Mouse (Mus musculus): Measurements from ENCODE around the gene Cep95. TPM values are rescaled to one million over a fixed set of nuclear protein-coding genes. Genes with fewer than 3 reads are reported as not detected.
"Not testable (repeated sequence)": the region's sequence is repeated elsewhere in the genome, so short reads cannot be mapped to it uniquely, and the experiment has no call there.

Cep95 gene
- total RNA-seq, 2 experiments from 2014 or later = 3.1 to 3.9 TPM

DNA sequence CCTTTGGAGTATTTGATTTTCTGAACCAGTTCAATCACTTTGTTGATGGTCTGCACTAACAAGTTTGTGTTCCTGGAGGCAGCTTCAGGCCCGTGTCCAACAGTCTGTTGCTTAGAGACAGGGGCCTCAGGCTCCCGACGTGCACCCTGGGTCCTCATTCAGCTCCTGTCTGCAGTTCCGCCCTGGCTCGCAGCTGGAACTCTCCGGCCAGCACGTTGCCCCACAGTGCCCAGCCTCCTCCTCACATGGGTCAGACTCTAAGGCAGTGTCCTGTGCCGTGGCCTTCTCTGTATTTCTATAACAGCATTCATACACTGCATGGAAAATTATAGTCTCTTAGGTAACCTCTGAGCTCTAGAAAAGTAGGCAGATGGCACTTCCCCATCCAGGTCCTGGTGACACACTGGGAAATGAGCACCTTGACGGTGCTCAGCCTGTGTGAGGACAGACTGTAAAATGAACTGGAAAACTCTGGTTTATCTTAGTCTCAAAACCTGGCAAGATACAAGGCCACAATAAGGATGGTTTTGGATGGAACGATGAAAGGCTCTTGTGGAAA is 13.1 kb downstream of the Cep95 start:
- intact Hi-C loops (cut with DNase I) = no loop called here
- DNase-seq = no peak

DNA sequence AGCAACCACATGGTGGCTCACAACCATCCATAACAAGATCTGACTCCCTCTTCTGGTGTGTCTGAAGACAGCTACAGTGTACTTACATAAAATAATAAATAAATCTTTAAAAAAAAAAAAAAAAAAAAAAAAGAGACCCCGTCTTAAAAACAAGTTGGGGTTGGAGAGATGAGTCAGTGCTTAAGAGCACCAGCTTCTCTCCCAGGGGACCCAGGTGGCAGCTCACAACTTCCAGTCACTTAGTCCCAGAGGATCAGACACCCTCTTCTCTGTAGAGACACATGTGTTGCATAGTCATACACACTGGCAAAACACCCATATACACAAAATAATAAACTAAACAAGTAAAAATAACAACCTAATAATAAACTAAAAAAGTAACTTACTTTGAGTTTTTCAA is 18.4 kb downstream of the Cep95 start:
- DNase-seq; intact Hi-C loops (cut with DNase I): not testable (repeated sequence)

DNA sequence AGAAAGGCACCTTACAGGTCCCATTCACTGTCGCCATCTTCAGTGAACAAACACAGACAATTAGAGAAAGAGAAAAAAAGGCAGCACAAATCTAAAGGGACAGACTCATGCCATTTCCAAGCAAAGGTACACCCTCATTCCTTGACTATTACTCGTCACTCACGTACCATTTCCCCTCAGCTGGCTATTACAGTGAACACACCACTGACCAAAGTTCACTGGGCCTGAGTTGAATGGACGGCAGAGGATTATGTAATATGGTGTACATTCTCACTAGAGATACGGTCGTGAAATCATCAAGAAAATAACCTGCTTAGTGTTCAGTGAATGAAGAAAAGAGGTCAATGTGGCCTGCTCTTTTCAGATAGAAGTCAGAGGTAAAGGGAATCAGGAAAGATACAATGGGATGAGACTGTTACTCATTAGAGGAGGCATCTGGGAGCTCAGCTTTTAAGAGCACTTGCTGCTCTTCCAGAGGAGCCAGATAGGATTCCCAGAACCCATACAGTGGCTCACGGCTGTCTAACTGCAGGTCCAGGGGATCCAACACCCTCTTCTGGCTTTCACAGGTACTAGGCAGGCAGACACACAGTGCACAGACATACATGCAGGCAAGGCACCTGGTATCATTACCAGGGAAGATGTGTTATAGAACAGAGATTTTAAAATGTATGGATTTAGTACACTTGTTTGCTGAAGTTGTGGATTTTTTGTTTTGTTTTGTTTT is 23.5 kb downstream of the Cep95 start:
- intact Hi-C loops (cut with DNase I) = no loop called here
- no peak for DNase-seq

DNA sequence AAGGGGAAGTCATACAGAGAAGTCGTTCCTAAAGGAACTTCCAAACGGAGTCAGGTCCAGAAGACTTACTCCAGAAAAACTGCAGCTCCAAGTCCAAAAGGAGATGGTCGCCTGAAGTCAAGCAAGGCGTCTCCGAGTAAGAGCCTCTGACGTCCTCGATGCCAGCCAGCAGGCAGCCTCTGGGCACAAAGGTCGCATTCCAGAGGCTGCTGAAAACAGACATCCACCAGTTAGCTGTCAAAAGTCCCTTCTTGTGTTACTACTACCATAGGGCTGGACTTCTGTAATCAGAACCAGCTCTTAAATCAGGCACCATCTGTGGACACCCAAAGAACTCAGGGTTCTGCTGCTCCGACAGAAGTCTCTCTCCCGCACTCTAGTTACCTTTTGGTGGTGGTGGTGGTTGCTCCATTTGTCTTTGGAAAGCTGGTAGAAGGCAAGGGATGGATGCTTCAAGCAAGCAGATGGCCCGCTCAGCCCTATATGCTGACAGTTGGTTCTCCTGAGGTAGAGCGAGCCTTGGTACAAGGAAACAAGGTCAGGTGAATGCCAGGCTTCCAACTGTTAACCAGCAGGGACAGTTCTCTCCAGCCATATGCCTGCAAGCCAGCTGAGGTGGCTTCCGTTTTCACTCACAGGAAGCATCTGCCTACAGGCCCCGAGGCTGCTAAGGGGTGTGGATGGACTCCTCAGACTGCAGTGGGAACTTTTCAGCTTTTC is 25.7 kb downstream of the Cep95 start:
- intact Hi-C loops (cut with DNase I) = no loop called here

DNA sequence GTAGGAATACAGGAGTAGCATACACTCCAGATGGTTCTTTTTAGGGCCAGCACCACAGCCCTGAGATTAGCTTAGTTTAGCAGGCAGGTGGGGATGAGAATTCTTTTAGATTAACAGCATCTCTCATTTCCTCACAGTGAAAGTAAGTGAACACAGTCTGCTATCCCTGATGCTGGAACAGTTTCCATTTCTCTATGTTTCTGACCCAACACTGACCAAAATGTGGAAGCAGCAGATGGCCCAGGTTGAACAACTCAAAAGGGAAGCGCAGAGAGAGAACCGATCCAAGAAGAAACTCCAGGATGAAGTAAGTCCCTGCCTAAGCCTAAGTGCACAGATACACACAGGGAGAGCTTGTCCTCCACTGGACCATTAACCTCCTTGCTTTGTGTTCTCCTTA is 26.3 kb downstream of the Cep95 start:
- DNase-seq = no peak
- intact Hi-C loops (cut with DNase I) = no loop called here

More for the DNA sequence above, 25.7 kb downstream of the Cep95 start:
- no peak for DNase-seq

DNA sequence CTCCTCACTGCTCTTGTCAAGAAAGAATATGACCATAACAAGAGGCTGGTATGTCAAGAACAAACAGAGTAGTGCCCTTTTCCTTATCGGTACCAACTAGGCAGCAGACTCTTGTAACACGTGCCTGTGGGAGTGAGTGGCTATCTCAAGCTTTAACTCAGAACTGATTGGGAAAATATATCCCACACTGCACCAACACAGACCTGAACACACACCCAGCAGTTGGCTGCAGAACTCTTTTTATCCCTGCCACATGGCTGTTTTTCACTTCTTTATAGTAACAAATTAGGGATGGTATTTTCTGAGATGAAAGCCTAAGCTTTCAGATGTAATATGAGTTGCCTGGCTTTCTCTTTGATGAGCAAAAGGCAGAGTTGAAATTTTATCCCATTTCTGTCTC is 26.7 kb downstream of the Cep95 start:
- intact Hi-C loops (cut with DNase I) = no loop called here
- DNase-seq = no peak

DNA sequence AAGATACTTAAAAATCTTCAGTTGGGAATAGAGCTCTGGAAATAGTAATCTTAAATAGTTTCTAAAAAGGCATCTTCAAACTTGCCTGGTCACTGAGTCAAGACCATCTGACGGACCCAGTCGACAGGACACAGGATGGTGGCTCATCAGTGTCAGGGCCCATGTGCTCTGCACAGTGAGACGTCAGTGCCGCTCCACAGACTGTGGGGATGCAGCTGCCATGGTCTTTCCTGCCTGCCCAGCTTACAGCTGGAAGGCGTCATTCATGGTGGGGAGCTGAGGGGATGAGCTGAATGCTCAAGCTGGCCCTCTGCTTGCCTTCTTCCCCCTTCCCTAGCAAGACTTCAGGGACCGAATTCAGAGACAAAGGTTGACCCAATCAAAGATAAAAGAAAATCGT is 27.3 kb downstream of the Cep95 start:
- intact Hi-C loops (cut with DNase I) = no loop called here
- DNase-seq = no peak

DNA sequence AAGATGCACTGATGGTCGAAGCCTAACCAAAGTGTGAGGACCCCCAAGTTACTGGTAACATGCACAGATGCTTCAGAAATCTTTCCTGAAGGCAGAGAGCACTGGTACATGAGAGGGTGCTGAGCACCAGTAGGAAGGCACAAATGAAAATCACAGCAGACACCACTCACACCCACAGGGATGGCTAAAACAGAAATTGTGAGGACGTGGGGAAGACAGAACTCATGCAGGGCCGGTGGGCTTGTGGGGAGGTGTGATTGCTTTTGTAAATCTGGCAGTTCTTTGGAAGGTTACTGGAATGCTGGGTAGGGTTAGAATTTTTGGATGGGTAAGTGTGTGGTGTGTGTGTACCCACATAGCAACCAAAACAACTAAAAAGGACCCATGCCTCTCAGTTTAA is 28.1 kb downstream of the Cep95 start:
- no peak for DNase-seq
- intact Hi-C loops (cut with DNase I) = no loop called here

DNA sequence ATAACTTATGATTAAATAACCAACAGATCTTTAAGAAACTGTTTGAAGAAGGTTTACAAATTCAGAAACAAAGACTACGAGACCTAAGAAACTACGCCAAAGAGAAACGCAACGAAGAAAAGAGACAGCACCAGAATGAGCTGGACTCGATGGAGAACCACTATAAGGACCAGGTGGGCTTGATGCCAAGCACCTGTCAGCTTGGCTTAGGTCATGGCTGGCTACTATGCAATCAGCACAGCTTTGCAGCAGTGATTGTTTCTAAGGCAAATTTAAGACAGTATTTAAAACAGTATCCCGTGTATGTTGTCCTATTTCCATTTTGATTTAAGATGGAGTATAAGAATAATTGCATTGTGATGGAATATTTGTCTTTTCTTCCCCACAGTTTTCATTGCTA is 28.8 kb downstream of the Cep95 start:
- DNase-seq = no peak
- intact Hi-C loops (cut with DNase I) = no loop called here

DNA sequence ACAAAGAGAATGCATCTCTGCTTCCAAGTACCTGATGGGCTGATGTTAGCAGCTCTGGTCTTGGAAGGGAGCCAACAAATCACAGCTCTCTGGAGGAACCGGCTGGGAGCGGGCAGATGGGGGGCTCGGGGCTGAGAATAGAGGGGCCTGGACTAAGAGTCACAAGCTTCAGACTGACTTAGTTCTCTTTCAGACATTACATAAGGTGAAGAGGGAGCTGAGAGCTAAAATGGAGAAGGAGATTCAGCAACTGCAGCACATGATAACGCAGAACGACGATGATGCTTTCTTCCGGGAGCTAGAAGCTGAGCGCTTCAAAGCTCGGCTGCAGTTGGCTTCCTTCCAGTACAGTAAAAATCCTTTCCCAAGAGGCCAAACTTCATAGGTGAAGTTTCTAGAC is 29.3 kb downstream of the Cep95 start:
- DNase-seq = no peak
- intact Hi-C loops (cut with DNase I) = no loop called here

DNA sequence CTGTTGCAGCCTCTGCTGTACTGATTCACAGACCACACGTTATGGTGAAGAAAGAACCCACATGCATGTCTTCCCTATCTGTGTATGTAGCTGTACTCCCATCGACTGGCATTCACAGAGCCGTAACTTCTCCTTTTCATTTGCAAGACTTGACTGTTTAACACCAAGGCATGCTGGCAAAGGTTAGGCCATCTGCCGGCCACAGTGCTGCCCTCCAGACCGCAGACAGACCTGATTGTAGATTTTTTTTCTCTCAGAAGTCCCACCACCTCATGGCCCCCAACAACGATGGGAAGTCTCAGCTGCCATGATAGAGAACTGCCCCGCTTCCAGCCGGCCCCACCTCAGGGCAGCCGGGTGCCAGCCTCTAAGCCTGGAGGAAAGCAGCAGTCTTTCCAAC is 30.5 kb downstream of the Cep95 start:
- intact Hi-C loops (cut with DNase I) = no loop called here
- DNase-seq = no peak

DNA sequence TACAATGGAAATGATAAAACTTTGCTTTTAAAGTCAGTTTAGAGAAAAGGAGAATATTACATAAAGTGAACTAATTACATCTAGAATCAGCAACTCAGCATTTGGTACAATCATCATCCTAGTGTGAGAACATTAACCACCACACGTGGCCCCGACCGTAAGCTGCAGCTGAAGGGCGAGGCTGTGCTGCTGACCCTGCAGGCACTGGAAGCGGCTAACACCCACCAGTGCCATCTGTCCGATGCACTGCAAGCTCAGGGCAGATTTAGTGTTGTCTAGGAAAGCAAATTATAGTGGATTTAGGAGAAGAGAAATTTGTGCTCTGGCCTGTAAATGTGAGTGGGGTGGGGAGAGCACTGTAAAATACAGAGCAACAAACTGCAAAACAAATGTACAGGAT is 31.2 kb downstream of the Cep95 start:
- intact Hi-C loops (cut with DNase I) = no loop called here
- DNase-seq = no peak

DNA sequence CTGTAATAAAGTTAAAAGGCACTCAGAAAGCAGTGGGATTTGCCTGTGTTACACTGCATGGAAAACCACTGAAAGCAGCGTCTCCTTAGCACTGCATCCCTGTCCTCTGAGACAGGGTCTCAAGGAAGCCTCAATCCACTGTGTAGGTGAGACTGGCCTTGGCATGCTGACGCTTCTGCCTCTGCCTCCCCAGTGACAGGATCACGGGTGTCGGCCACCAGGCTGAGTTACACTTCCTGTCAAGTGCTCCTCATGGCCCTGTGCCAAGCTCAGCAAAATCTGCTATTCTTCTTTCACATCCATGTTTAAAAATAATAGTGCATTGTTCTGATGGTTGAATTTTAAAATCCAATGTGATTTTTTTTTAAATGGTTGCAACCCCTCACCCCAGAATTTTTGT is 31.9 kb downstream of the Cep95 start:
- peak; percentile 27 to 60 for DNase-seq
- intact Hi-C loops (cut with DNase I) = no loop called here

DNA sequence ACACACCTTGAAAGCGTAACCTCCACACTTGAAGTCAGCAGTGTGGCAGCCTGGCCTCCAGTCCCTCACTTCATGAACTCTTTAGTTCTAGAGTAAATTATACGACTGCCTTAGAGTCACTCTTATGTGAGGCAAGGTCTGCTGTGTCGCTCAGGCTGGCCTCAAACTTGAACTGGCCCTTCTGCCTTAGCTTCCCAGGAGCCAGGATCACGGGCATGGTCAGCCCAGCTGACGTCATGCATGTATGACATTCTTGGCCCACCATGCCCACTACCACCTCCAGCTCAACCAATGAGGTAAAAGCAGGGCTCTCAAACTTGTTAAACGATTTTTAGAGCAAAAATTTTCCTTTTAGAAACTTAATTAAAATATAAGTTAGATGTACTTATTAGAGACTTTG is 32.3 kb downstream of the Cep95 start:
- no peak for DNase-seq
- intact Hi-C loops (cut with DNase I) = no loop called here

DNA sequence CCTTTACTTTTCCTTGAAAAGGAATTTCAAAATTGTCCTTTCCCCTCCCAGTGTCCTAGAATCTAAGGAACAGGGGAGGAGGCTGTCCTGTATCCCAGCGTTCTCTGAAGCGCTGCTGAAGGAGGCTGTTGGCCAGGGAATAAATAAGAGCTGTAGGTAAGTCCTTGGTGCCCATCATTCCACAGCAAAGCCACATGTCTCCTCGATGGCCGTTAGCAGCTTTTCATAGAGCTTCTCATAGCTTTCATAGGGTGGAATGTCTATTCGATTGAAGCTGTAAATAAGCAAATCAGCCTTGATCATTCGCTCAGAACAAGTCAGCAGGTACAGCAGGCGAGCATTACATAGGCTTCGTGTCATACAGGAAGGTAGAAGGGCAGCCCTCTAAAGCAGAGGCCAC is 33.4 kb downstream of the Cep95 start:
- no peak for DNase-seq
- intact Hi-C loops (cut with DNase I) = no loop called here

DNA sequence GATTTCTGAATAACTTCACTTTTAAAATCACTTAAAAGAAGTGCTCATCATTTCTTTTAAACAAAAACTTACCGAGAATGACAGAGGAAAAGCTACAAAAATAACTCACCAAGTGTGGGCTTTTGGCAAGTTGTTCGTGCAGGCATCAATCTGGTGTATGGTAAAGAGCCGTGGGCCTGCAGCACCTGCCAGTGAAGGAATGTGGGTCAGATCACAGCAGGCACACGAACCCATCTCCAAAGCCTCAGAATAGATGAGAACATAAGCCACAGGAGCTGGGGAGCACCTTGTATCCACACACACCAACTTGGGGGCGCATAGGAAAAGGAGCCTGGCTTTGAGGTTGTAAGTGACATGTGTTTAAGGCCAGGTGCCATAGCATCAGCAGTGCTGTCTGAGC is 33.9 kb downstream of the Cep95 start:
- intact Hi-C loops (cut with DNase I) = no loop called here
- DNase-seq = no peak

DNA sequence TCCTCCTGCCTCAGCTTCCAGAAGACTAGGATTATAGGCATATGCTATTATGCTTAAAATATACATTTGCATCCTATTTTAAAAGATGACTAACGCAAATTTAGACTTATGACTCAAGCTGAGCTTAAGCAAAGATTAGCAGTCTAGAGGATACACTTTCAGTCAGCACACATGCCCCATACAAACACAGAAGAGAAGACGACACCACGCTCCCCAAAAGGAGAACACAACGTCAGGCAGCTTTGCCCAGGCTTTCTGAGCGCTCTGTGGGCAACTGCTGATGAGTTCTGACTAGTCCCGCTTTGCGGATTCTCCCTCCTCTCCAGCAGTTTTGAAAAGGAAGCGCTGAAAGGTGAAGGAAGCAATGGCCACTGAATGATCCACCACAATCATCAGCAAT is 34.7 kb downstream of the Cep95 start:
- DNase-seq = no peak
- intact Hi-C loops (cut with DNase I) = no loop called here

DNA sequence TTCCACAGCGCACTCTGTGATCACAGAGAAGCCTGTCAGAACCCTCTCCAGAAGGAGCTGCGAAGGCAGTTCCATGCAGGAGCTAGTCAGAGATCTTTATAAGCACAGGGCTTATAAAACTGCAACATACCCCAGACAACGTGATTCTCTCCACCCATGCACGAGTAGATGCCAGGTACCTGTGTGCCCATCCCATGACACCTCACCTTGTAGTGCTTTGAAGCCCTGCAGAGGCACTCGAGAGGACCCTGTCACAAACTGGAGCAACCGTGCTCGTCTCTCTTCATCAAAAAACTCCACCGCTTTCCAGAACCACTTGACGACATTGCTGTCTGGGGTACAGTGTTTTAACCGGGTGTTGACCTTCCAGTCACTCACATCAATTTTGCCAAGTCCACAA is 35.4 kb downstream of the Cep95 start:
- intact Hi-C loops (cut with DNase I) = no loop called here
- DNase-seq = no peak

DNA sequence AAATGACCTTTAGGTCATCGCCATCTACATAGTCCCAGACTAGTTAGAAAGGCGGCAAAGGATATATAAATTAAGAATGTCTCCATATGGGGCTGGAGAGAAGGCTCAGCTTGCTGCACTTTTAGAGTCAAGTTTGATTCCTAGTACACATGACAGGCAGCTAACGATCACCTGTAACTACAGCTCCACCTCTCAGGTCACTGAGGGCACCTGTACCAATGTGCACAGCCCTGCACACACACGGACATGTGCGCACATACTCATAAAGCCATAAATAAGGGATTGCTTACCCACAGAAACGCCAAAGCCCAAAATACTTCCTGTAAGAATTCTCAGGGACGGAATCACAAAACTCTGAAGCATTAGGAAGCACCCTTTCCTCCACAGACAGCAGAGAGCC is 39.0 kb downstream of the Cep95 start:
- intact Hi-C loops (cut with DNase I) = no loop called here
- DNase-seq = no peak

DNA sequence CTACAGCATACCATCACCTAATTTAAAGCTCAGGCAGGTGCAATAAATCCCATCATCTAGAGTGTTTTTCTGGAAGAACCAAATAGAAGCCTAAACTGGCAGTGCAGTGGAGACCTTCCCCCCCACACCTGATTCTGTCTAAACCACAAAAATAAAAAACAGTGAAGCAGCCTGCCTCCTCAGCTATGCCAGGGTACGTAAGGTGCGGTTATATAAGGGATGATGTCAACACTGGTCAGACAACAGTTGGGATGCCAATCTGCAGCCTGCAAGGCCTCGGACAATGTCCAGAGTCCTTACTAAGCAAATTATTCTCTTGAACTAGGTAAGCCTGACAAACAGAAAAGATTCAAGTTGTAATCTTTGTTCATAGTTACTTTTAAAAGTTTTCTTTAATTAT is 53.0 kb downstream of the Cep95 start:
- no peak for DNase-seq
- intact Hi-C loops (cut with DNase I) = no loop called here

DNA sequence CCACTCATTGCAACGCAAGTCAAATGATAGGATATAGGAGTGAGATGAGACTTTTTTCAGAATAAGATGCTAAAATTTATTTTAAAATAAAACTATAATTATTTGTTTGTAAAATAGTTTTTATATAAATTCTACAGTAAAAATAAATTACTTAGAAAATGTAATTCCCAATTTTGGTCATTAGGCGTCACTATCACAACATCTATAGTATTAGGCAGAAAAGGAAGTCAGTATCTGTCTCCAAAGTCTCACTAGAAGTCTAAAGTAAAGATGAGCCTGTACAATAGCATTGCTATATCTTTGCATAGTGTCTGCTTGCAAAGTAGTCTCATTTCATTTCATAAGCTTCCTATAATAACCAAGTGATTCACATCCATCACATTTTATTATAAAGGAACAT is 62.4 kb downstream of the Cep95 start:
- intact Hi-C loops (cut with DNase I) = loop anchor here (5.0 kb wide), 2 partner anchors 61 to 131 kb away; no protein-coding TSS in a partner anchor
- no peak for DNase-seq

Measured in gastrocnemius, postnatal 36 days (tissue).